Mouse (Mus musculus) heart, embryonic 14.5 days (tissue): ENCODE measurements around the gene Cxcl17. TPM values are rescaled to one million over a fixed set of nuclear protein-coding genes. Genes with fewer than 3 reads are reported as not detected.
A peak's percentile ranks its signal among the peaks of the same experiment; 100 is the strongest.

Experiments used
- ATAC-seq: fragments of 200-750 bp; cut with Nextera tagmentation; 2 replicates; pipeline ENCODE4 v1.8.0; 2017; ENCODE audit warnings: low read depth, moderate TSS enrichment; ENCODE audit not compliant: insufficient number of reproducible peaks, insufficient read depth, low FRiP score
- H3K27ac ChIP-seq, 2 experiments: fragments of 200-500 bp in 1 of 2; fragments of 300-500 bp in 1 of 2; sonication (generic) in 1 of 2; replicated peaks in 1 of 2; 2 replicates each; pipeline ENCODE4 v1.5.1; 2012 to 2014; ENCODE audit warnings: low read depth in 2 of 2, low read length in 2 of 2, control low read depth in 1 of 2, mild to moderate bottlenecking in 1 of 2, mixed read lengths in 1 of 2; ENCODE audit not compliant: control insufficient read depth in 1 of 2, insufficient read depth in 1 of 2
- H3K27me3 ChIP-seq: fragments of 300-500 bp; sonication (generic); 2 replicates; pipeline ENCODE4 v1.6.1; 2014; ENCODE audit warnings: mild to moderate bottlenecking, low read length, control low read depth; ENCODE audit not compliant: control insufficient read depth, insufficient read depth
- H3K36me3 ChIP-seq: fragments of 300-500 bp; sonication (generic); 2 replicates; pipeline ENCODE4 v1.6.1; 2014; ENCODE audit warnings: mild to moderate bottlenecking, control low read depth, low read length, mixed read lengths; ENCODE audit not compliant: control insufficient read depth, insufficient read depth
- H3K4me1 ChIP-seq, 2 experiments: fragments of 200-500 bp in 1 of 2; fragments of 300-500 bp in 1 of 2; sonication (generic) in 1 of 2; 2 replicates each; pipeline ENCODE4 v1.6.1; 2012 to 2014; ENCODE audit warnings: low read length in 2 of 2, control low read depth in 1 of 2, mixed read lengths in 1 of 2; ENCODE audit not compliant: control insufficient read depth in 2 of 2, insufficient read depth in 2 of 2
- H3K4me2 ChIP-seq: fragments of 300-500 bp; sonication (generic); 2 replicates; pipeline ENCODE4 v1.6.1; 2014; ENCODE audit warnings: mild to moderate bottlenecking, low read length
- H3K4me3 ChIP-seq, 2 experiments: fragments of 200-500 bp in 1 of 2; fragments of 300-500 bp in 1 of 2; sonication (generic) in 1 of 2; 2 replicates each; pipeline ENCODE4 v1.5.1; 2012 to 2014; ENCODE audit warnings: low read length in 2 of 2, mild to moderate bottlenecking in 2 of 2, control low read depth in 1 of 2, low read depth in 1 of 2, moderate library complexity in 1 of 2; ENCODE audit not compliant: control insufficient read depth in 1 of 2, insufficient read depth in 1 of 2
- H3K9ac ChIP-seq: fragments of 300-500 bp; sonication (generic); 2 replicates; pipeline ENCODE4 v1.6.1; 2014; ENCODE audit warnings: mild to moderate bottlenecking, low read length
- H3K9me3 ChIP-seq: fragments of 300-500 bp; sonication (generic); 2 replicates; pipeline ENCODE4 v1.6.1; 2016; ENCODE audit warnings: low read length, control low read depth; ENCODE audit not compliant: control insufficient read depth
- WGBS: fragments of 180-500 bp; shearing (Covaris S2); extraction: QIAGEN DNeasy Blood & Tissue Kit; methylation state at CpG from one replicate; pipeline ENCODE4 v1.1.7; 2014; 5-methylcytosine and 5-hydroxymethylcytosine counted together
- polyA plus RNA-seq: library from polyadenylated mRNA; unstranded; fragments of >200 nt; fragmentation: Nextera tagmentation; extraction: Ambion mirVana; gene quantifications from 2 replicates; pipeline ENCODE4 v1.2.1, GENCODE M21; 2014

Cxcl17 gene
- polyA plus RNA-seq, 1 experiment from 2014 or later = 0.28 TPM

DNA sequence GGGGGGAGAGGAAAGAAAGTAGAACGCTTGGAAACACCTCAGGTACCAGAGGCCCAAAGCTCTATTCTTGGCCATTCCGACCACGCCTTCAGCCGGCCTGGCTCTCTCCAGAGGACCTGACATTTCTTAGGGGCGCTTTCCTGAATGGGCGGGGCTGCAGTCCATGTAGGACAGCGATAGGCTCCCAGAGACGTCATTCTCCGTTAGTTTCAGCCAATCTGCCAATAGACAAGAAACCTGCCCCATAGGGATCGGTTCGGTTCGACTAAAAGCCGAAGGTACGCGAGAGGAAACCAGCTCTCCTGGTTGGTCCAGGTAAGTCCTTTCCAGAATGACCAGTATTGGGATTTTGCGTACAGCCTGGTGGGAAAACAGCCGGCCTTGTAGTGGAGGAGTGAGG is 36.1 kb downstream of the Cxcl17 start:
- ATAC-seq = peak; percentile 66
- peak overlapping the region; percentile 41 to 64 for H3K4me3 ChIP-seq
- no peaks in the 10 kb centered on the region for H3K27me3 ChIP-seq
- no peaks in the 10 kb centered on the region for H3K9me3 ChIP-seq
- peak overlapping the region; percentile 60 for H3K4me2 ChIP-seq
- peaks cover 3% of the 10 kb centered on the region; the same call in 1 of the 2 replicates for H3K36me3 ChIP-seq
- peaks cover 18 to 27% of the 10 kb centered on the region in 2 experiments for H3K4me1 ChIP-seq
- WGBS = 2% methylated on average over 17 of the region's 17 CpGs
- peak overlapping the region; percentile 48 for H3K9ac ChIP-seq
- peak overlapping the region in 1 of 2 experiments; percentile 20; a peak in 2 of 4 replicates for H3K27ac ChIP-seq

DNA sequence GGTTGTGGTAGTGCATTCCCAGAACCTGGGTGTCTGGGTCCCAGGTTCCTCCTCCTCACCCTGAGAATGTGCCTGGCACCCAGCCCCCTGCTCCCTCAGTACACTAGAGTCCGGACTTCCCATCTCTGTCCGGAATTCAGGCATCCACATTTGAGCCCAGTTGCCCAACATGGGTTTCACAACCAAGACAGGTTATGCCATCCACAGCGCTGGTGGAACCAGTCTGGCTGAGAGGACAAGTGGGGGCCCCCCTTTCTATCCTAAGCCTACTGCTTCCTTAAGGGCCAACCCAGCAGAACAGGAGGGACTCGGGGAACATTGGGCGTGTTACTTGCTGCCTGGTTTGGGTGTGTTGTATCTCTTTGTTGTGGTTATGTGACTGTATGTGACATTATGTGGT is 40.2 kb downstream of the Cxcl17 start:
- peaks cover 29% of the 10 kb centered on the region for H3K27me3 ChIP-seq
- H3K4me3 ChIP-seq = no peak overlapping the region
- no peaks in the 10 kb centered on the region for H3K36me3 ChIP-seq
- 80% methylated on average over 5 of the region's 5 CpGs for WGBS
- H3K4me2 ChIP-seq = no peak overlapping the region
- ATAC-seq = no peak
- no peak overlapping the region for H3K27ac ChIP-seq
- no peaks in the 10 kb centered on the region for H3K9me3 ChIP-seq
- H3K9ac ChIP-seq = no peak overlapping the region
- peaks cover 9 to 11% of the 10 kb centered on the region in 2 experiments for H3K4me1 ChIP-seq

DNA sequence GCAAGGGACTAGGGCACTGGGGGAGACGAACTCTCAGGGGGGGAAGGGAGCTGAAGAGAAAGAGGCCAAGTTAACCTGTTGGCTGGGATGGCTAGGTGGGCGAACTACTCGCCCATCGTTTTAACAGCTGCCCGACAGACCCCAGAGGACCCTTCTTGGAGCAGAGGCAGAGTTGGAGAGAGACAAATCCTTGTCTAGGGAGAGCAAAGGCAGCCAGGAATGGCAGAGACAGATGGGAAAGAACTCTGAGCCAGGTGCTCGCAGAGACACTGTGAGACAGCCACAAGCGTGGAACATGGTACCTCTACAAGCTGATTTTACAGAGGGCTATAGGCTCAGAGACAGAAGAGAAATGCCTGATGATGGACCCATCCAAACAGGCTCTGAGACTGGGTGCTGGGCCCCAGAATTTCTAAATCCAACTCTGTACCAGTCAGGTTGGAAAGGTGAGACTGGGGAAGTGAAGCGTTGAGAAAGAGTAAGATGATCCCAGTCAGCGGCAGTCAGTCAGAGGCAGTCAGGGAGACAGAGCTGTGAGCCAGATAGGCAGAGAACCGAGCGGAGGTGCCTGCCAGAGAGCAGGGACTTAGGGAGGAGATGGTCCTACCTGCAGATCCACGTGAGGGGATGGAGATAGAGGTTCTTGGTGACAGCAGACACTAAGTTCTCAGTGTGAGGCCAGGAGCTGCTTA is 43.5 kb downstream of the Cxcl17 start, which contains the start of gene Cnfn:
Gene Cnfn, minus strand, starts transcription at position 667 of the 692 bp plus-strand sequence.
- Histone ChIP-seq H3K27ac (no peak within 1 kb of the TSS), H3K9me3 (no peaks in the 10 kb centered on the region), H3K4me2 (no peak within 1 kb of the TSS), H3K4me3 (no peak within 1 kb of the TSS), H3K9ac (no peak within 1 kb of the TSS), H3K36me3 (peaks cover 5% of the 10 kb centered on the region), H3K27me3 (peaks cover 40% of the 10 kb centered on the region), H3K4me1 (no peaks in the 10 kb centered on the region; a peak in 1 of 4 replicates)
- 43% methylated on average over 12 of the region's 12 CpGs for WGBS
- no peak for ATAC-seq

DNA sequence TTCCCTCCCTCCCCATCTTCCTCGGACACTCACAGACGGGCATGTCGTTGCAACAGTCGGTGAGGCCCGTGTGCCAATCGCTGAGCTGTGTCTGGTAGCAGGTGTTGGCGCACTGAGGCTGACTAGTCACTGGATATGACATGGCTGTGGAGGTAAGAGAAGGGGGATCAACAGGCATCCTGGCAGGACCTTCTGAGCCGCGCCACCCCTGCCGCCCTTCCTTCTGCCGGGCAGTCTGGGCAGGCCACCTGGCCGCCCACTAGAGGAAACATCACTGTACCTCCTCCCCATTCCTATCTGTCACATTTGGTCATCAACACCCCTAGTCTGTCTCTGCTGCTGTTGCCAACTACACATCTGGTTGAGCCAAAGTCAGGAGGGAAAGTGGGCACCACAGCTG is 44.4 kb downstream of the Cxcl17 start:
- ATAC-seq = no peak
- Histone ChIP-seq H3K9ac (no peak overlapping the region), H3K4me3 (no peak overlapping the region), H3K4me1 (no peaks in the 10 kb centered on the region; a peak in 1 of 4 replicates), H3K4me2 (no peak overlapping the region), H3K9me3 (no peaks in the 10 kb centered on the region), H3K36me3 (peaks cover 13% of the 10 kb centered on the region), H3K27me3 (peaks cover 40% of the 10 kb centered on the region), H3K27ac (no peak overlapping the region)
- WGBS = 25% methylated on average over 12 of the region's 12 CpGs

DNA sequence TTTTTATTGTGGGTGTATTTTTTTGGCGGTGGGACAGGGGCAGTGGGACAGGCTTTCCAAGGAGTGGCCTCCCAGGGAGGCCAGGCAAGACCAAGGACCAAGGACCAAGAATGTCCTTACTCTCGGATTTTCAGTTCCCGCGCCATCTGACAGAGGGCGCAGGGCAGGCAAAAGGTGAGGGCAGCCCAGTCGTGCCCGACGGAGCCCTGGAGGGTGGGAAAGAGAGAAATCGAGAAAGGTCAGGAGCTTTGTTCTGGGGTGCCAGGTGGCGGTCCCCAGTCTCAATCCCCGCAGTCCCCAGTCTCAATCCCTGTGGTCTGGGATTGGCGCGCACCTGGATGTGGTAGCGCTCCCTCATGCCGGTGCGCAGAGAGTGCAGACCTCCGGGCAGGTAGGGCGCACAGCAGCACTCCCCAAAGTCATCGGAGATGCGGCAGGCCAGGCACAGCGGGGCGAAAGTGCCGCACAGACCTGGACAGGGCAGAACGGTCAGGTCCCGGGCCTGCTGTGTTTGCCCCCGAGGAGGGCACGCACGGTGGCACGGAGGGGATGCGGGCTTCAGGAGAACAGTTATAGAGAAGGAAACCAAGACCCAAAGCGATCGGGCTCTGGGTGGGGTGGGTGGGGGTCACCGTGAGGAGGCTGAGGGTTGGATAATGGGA is 44.9 kb downstream of the Cxcl17 start:
- 3% methylated on average over 33 of the region's 33 CpGs for WGBS
- Histone ChIP-seq H3K27me3 (peaks cover 40% of the 10 kb centered on the region), H3K4me2 (peak overlapping the region; percentile 43), H3K9ac (no peak overlapping the region), H3K4me3 (peak overlapping the region in 1 of 2 experiments; percentile 5; a peak in 1 of 4 replicates), H3K36me3 (peaks cover 19% of the 10 kb centered on the region), H3K27ac (no peak overlapping the region), H3K4me1 (no peaks in the 10 kb centered on the region; a peak in 1 of 4 replicates), H3K9me3 (no peaks in the 10 kb centered on the region)
- no peak for ATAC-seq

DNA sequence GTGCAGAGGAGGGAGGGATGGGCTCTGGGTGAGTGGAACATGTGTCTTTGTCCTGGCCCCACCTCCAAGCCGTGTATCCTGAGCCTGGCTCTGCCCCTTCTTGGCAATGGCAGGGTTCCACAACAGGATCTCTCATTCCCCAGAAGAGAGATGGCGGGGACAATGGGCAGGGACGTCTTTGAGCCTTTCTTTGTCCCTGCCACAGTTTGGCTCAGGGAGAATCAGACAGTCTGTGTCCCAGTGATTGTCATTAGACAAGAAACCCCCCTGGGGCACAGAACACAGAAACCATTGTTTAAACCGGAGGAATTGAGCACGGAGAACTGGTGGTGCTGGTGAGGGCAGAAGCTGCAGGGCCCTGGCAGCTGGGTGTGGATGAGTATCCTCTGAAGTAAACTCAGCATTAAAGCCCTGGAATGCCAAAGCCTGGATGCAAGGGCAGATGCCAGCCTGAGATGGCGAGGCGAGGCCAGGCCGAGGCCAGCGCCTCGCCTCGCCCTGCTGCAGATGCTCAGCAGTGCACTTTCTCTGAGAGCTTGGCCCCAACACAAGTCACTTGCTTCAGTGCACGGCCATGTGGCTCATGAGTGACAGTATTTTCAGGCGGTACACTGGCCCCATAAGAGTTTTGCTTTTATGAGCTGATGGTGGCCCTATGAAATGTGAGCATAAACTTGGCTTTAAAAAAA is 46.6 kb downstream of the Cxcl17 start:
- Histone ChIP-seq H3K4me2 (no peak overlapping the region), H3K9me3 (no peaks in the 10 kb centered on the region), H3K27me3 (peaks cover 40% of the 10 kb centered on the region), H3K36me3 (peaks cover 30% of the 10 kb centered on the region), H3K9ac (no peak overlapping the region), H3K4me3 (no peak overlapping the region), H3K4me1 (no peaks in the 10 kb centered on the region; a peak in 1 of 4 replicates), H3K27ac (no peak overlapping the region)
- 53% methylated on average over 13 of the region's 13 CpGs for WGBS
- ATAC-seq = no peak

DNA sequence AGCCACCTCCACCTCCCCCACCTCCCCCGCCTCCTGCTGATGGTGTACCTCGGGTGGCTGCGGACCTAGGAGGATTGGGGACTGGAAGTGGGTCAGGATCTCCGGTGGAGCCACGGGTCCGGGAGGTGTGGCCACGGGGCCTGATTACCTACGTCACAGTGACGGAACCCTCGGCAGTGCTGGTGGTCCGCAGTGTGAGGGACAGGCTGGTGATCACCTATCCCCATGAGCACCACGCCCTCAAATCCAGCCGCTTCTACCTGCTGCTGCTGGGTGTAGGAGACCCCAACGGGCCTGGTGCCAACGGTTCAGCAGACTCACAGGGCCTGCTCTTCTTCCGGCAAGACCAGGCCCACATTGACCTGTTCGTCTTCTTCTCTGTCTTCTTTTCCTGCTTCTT is 49.1 kb downstream of the Cxcl17 start:
- Histone ChIP-seq H3K4me1 (peaks cover under 1 to 4% of the 10 kb centered on the region in 2 experiments; a peak in 2 of 4 replicates), H3K9me3 (no peaks in the 10 kb centered on the region), H3K36me3 (peaks cover 52% of the 10 kb centered on the region), H3K9ac (no peak overlapping the region), H3K27ac (no peak overlapping the region), H3K4me3 (no peak overlapping the region), H3K27me3 (peaks cover 23% of the 10 kb centered on the region), H3K4me2 (no peak overlapping the region)
- ATAC-seq = no peak
- WGBS = 94% methylated on average over 17 of the region's 17 CpGs
